Mouse (Mus musculus): ENCODE measurements around the gene Slc38a11. TPM values are rescaled to one million over a fixed set of nuclear protein-coding genes. Genes with fewer than 3 reads are reported as not detected.

Slc38a11 gene
- 1.4 and 1.5 TPM in 2 replicates for polyA plus RNA-seq (2012; rRNA removed)

DNA sequence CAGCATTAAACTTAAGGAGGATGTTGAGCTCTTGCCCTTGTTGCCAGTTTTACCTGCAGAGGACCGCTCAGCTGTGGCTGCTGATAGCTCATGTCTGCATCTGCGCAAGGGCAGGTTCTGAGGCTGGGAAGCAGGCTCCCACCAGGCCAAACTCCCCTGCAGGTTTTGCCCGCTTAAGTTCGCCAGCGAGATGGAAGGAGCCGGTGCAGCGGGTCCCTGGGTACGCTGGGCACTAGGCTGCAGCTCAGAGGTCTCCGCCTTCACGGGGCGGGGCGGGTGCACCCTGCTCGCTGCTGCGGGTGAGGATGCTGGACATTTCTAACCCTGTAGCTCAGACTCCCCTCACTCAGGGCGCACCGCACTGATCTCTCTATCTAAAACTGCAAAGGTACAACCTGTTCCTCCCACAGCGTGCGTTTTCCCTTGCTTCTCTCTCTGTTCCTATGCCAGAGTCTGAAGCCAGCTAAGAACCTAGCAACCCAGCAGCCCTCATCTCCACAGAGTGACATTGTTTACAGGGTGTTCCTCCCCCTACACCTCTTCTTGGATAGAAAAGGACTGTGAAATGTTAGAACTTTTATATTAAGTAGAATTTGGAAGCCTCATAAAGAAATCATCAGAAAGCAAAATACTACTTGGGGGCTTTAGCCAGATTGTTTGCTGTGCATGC lies at the start of gene Slc38a11:
TSS of gene Slc38a11 (minus strand) at position 207 of the 670 bp plus-strand sequence.

Other genes starting within 250 kb of the Slc38a11 start
- 6.1 and 6.4 TPM in 2 replicates for gene Cobll1, start 124.6 kb downstream of the Slc38a11 start, polyA plus RNA-seq (2012; rRNA removed)
- 0.41 and 0.44 TPM in 2 replicates for gene Scn3a, start 203.6 kb upstream of the Slc38a11 start, polyA plus RNA-seq (2012; rRNA removed)

All from colon, adult 2 months (tissue).